Mouse (Mus musculus): ENCODE data around the gene Caskin1.

The Caskin1 gene

DNA sequence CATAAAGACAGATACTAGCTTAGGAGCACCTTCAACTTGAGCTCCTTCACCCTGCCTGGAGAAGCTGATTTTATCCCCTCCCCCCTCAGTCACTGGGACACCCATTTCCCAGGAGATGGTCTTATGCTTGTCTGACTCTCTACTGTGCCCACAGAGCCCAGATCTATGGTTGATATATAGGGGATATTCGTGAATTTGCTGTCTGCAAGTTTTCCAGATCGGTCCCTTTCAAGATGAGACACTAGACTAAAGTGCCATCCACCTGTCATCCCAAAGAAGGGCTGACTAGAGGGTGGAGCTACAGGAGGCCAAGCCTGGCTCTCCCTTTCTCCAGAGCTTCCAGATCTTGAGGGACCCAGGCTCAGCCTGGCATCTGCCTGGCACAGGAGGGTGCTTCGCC lies 42.7 kb downstream of the Caskin1 start:
- no peak for DNase-seq (ENCODE audit: low read depth, low spot score)

DNA sequence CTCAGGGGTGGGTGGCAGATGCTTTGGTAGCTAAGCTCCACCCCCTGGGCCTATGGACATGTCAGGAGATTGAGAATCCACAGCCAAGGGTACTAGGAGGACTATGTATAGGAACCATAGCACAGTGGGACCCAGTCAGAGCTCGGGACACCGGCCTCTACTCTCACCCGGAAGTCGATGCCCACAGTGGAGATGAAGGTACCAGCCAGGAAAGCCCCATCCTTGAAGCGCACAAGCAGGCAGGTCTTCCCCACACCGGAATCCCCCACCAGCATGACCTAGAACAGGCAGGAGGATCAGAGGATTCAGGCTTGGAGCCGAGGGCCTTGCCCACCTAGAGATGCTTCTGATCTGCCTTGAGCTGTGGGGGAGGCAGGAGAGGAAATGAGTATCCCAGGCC lies 43.6 kb downstream of the Caskin1 start:
- DNase-seq (ENCODE audit: low read depth, low spot score): no peak

DNA sequence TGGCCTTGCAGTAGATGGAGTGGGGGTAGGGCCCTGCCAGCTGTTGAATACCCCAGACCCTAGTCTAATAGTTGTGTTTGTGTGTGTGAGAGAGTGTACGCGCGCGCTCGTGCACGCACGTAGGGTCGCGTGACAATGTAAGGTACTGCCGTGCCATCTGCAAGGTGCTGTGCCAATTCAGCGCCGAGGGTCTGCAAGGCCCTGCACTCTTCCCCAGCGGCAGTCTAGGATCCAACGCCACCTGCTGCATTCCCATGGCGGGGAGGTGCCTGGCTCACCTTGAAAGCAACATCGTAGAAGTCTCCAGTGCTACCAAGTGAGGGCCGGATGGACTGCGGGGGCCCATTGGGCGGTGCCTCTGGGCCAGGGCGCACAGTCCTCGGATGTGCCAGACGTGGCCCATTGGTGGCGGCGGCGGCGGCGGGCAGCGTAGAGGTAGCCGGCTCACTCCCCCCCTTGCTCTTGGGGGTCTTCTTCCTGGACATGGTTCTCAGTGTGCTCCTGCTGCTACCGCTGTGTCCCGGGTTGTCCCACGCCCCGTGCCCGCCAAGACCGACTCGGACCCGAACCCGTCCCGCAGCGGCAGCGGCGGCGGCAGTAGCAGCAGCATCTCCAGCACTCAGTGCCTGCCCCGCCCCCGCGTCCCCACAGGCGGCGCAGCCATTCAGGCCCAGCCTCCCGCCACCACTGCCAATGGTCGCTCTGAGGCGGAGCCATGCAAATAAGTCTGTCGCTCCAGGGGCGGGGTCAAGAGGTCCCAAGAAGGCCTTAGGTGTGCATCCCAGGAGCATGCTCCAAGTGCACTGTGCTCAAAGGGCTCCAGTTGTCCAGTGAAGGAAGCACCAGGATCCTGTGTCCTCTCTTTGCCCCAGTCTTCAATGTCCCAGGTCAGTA lies 44.9 kb downstream of the Caskin1 start:
- peak; percentile 99 for DNase-seq (ENCODE audit: low read depth, low spot score)

DNA sequence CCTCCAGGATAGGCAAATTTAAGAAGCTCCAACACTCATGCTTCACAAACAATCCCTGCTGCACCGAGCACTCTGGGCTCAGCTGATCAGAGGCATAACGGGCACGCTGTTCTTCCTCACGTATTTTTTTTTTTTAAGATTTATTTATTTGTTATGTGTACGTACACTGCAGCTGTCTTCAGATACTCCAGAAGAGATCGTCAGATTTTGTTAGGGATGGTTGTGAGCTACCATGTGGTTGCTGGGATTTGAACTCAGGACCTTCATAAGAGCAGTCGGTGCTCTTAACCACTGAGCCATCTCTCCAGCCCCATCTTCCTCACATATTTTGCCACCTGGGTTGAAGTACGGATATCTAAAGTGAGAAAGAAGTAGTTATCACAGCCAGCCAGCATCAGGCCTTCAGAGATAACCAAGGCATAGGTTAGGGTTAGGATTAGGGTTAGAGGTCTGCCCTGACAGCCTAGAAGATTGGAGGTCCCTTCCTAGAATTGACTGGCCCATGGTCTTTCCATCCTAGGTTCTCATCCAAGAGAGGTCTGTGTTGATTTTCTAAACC lies 45.8 kb downstream of the Caskin1 start, which contains the start of gene Rab26:
Gene Rab26, minus strand, starts transcription at position 51 of the 559 bp plus-strand sequence.
- no peak for DNase-seq (ENCODE audit: low read depth, low spot score)

DNA sequence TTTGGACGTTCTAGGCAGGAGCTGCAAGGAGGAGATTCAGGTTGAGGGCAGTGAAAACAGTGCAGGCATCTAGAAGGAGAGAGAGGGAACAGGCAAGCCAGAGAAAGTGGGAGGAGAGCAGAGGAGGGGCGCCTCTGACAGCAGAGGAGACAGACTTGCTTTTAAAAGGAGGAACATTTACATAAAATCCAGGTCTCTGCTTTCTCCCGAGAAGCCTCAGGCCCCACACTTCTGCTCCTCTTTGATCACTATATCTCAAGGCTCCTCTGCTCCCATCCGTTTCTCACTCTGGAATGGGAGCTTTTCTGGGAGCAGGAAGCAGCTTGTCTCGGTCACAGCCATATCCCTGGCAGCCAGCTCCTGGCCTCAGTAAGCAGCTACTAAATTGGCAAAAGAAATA lies 46.9 kb downstream of the Caskin1 start:
- no peak for DNase-seq (ENCODE audit: low read depth, low spot score)

DNA sequence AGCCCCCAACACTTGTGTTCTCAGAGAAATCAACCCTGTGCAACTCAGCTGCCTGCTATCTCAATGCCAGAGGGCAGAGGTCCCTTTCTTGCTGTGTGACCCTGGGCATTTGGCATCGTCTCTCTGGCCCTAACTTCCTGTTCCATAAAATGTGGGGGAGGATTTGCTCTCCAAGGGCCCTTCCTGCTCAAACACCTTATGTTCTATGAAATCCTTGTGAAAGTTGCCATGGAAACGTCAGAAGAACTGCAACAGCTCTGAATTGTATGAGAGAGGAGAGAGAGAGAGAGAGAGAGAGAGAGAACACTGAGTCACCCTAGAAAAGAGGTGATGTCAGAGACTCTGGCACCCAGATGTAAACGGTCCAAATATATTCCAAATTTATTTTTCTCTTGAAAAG lies 49.1 kb downstream of the Caskin1 start:
- DNase-seq (ENCODE audit: low read depth, low spot score): no peak

DNA sequence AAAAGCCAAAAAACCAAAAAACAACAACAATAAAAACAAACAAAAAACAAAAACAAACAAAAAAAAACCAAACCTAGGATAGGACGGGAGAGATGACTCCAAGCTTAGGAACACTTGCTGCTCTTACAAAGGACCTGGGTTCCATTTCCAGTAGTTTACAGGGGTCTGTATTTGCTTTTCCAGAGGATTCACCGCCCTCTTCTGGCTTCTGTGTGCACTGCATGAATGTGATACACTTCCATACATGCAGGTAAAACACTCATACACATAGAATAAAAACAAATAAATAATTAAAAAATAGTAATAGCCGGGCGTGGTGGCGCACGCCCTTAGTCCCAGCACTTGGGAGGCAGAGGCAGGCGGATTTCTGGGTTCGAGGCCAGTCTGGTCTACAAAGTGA lies 50.5 kb downstream of the Caskin1 start:
- peak; percentile 81 for DNase-seq (ENCODE audit: low read depth, low spot score)

DNA sequence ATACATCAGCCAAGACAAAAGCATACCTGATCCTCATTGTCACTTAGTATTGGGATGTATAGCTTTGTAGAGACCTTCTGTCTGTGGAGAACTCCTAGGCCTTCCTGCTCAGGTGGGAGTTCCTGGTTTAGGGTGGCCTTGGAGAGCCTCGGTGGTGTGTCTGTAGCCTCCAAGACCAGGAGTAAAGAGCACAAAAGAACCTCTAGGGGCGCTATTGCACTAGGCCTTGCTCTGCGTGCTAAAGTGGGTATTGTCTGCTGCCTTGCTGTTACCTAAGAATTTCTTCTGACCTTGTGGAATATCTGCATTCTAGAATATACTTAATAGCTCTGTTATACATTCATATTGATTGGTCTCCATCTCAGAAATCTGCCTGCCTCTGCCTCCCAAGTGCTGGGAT lies 52.0 kb downstream of the Caskin1 start:
- no peak for DNase-seq (ENCODE audit: low read depth, low spot score)

DNA sequence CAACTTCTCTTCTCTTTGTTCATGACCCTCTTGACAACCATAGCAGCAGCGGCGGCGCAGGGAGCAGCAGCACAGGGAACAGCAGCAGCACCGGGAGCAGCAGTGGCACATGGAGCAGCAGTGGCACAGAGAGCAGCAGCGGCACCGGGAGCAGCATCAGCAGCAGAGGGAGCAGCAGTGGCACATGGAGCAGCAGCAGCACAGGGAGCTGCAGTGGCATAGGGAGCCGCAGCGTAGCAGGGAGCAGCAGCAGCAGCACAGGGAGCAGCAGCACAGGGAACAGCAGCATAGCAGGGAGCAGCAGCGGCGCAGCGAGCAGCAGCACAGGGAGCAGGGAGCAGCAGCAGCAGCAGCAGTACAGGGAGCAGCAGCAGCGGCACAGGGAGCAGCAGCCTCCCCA lies 56.2 kb downstream of the Caskin1 start:
- peak; percentile 51 for DNase-seq (ENCODE audit: low read depth, low spot score)

DNA sequence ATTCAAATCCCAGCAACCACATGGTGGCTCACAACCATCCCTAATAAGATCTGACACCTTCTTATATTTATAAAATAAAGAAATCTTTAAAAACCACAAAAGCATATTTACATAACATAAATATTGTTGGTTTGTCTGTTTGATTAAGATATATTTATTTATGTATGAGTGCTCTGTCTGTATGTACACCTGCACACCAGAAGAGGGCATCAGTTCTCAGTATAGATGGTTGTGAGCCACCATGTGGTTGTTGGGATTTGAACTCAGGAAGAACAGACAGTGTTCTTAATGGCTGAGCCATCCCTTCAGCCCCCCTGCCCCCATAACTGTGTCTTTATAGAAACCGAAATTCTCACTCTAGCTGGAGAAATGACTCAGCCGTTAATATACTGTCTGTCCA lies 56.8 kb downstream of the Caskin1 start:
- no peak for DNase-seq (ENCODE audit: low read depth, low spot score)

DNA sequence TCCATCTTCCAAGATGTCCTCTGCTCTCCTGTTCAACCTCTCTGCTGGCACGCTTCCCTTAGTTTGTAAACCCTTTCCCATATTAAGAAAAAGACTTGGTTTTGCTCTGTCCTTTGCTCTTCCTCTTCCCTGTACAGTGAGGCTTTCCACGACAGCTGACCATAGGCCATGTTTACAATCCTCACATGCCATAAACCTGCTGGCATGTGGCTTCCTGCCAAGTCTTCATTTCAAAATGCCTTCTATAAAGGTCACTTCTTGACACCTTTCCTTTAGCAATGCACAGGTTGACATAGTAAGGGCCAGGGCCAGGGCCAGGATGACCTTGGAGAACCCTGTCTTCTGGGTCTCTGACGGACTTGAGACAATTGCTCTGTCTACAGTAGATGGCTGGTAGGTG lies 57.8 kb downstream of the Caskin1 start:
- DNase-seq (ENCODE audit: low read depth, low spot score): no peak

DNA sequence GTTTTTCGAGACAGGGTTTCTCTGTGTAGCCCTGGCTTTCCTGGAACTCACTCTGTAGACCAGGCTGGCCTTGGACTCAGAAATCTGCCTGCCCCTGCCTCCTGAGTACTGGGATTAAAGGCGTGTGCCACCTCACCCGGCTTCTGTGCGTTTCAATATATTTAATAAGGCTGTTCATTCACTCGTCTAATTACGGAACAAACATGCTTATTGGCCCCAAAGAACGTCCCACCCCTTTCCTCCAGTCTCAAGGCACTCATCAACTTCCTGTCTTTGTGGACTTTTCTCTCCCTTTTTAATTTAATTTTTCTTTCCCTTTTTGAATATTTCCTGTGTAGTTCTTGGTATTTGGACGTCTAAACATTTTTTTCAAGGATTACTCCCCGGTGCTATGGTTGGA lies 60.0 kb downstream of the Caskin1 start:
- DNase-seq (ENCODE audit: low read depth, low spot score): no peak

DNA sequence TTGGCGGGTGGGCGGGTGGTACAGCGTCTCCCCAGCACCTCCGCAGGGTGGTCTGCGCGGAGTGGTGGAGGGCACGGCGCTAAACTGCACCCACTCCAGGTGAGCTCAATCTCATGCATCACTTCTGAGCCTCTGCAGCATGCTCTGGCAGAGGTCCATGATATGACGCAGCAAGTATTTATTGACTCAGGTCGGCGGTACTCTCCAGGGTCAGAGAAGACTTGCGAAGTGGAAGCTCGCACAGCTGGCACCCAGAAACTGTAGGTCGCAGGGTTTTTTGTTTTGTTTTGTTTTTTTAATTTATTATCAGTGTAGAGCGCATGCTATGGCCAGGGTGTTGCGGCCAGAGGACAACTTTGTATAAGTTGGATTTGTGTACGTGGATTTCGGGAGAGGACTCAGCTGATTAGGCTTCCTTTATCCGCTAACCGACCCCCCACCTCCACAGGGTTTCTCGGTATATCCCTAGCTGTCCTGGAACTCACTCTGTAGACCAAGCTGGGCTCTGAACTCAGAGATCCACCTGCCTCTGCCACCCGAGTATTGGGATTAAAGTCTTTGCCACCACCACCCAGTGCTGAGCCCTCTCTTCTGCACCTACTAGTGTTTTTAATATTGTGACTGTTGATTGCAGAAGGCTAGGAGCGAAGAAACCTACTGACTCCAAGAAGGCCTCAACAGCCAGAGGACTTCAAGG lies 60.7 kb downstream of the Caskin1 start:
- DNase-seq (ENCODE audit: low read depth, low spot score): peak; percentile 42

DNA sequence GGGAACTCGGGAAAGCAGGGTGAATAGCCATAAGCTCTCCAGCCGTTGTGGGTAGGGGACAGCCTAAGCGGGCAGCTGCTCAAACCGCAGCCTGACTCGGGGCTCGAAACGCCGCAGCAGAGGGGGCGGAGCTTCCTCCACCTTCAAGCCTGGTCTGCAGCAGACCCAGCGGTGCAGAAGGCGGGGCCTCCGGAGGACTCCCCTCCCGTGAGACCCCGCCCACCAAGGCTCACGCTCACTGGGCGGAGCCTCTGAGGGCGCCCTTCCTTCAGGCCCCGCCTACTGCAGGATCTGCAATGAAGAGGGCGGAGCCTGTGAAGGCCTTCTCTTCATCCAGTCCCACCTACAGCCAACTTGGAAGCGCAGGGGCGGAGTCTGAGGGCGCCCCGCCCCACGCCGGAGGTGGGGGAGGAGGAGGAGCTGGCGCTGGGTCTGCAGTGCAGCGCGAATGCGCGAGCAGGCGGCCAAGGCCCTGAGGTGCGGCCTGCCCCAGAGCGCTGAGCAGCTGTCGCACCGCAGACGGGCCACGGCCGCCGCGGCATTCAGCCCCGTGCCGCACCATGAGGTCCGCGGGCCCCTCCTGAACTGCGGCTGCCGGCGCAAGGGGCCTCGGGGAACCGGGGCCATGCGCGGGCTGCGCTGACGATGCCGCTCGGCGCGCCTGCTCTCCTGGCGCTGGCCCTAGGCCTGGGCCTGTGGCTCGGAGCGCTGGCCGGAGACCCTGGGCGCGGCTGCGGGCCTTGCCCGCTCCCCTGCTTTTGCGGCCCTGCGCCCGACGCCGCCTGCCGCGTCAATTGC lies 61.4 kb downstream of the Caskin1 start, which contains the start of gene Pkd1:
Gene Pkd1, plus strand, starts transcription at position 217 of the 798 bp plus-strand sequence.
- DNase-seq (ENCODE audit: low read depth, low spot score): peak; percentile 100

DNA sequence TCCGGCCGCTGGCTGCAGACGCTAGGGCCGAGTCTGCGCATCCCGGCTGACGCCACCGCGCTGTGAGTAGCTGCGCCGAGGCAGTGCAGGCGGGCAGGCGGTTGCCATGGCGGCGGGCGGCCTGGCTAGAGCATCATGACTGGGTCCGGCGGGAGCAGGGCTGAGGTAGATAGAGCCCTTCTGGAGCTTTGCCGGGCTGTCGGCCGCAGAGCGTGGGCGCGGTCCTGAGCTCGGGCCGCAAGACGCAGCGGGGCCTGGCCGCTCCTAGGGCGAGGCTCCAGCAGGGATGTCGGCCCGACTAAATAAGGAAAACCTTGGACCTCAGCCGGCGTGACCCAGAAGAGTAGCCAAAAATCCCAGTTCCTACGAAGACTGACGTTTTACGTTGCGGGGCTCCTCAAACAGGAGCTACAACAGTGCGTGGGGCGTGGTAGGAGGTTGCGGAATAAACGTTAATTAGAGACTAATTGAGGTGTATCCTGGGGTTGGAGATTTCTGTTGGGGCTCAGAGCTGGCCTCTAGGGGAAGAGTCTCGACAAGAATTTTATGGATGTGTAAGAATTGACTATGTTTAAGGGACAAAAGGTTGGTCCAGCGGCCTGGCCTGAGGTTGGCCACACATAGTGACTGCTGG lies 62.1 kb downstream of the Caskin1 start:
- DNase-seq (ENCODE audit: low read depth, low spot score): peak; percentile 94

DNA sequence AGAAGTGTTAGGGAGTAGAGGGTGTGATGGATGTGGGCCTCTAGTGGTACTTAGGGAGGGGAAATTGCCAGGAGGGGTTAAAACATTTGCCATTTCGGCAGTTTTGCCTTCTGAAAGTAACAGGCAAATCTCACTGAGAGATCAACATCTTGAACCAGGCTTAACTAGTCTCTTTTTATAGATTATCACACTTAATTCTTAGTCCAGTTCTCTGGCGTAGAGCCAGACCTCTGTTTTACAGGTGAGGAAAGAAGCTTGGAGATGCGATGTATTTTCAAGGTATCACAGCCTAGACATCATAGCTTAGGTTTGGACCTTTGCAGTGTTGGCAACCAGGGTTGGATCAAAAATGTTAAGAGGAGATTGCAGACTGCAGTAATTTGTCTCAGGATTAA lies 62.6 kb downstream of the Caskin1 start:
- DNase-seq (ENCODE audit: low read depth, low spot score): no peak

DNA sequence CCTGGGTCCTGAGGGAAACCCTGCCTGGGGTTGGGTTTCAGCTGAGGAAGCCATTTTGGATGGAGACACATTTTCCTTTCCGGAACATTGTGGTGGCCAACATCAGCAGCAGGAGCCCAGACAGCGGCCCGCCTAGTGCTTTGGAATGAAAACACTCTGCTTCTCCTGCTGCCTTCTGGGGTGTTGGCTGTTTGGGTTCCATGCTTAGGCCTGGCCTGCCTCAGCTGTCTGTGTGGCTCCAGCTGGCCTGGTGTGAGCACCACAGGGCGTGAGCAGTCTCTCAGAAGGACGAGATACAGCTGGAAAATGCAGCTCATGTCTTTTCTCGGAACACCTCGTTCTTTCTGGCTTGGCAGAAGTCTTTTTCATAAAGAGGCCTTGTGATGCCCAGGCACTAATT lies 68.7 kb downstream of the Caskin1 start:
- DNase-seq (ENCODE audit: low read depth, low spot score): peak; percentile 20
